Mouse (Mus musculus): ENCODE results near the gene Abcb1a.

DNA sequence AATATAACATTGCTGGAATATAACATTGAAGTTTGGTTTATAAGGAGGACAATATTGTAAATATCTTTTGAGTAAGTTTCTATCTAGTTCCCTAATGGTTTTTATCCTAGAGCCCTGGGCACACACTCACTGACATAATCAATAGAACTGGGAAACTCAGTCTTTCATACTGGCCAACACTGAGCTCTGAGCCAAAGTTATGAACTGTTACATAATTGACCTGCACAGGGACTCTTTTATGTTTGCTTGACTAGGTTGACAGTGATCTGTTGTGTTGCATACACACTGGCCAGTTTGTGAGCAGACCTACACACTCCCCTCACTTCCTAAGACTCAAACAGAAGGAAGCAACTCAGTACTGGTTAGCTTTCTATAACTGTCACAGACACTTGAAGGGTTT lies 56.2 kb downstream of the Abcb1a start:
- TF ChIP-seq CTCF (IDR thresholded peaks at IDR 0.05; ENCODE audit: borderline replicate concordance, insufficient read depth, low read depth, low read length) (no peak), POLR2A (IDR thresholded peaks at IDR 0.05; ENCODE audit: borderline replicate concordance, insufficient read depth, low read length) (no peak)

Measured in cerebellum, adult 2 months (tissue).